Mouse (Mus musculus) neural tube, embryonic 15.5 days (tissue): ENCODE measurements around the gene Stx1a. TPM values are rescaled to one million over a fixed set of nuclear protein-coding genes. Genes with fewer than 3 reads are reported as not detected.

Source experiments
- ATAC-seq: fragments of 200-750 bp; cut with Nextera tagmentation; 2 replicates; pipeline ENCODE4 v1.8.0; 2017; ENCODE audit warnings: mild to moderate bottlenecking, moderate TSS enrichment, moderate library complexity; ENCODE audit not compliant: low FRiP score
- H3K27ac ChIP-seq: fragments of 300-500 bp; sonication (generic); replicated peaks from 2 replicates; pipeline ENCODE4 v1.5.1; 2015; ENCODE audit warnings: mild to moderate bottlenecking, inconsistent platforms
- H3K27me3 ChIP-seq: fragments of 300-500 bp; sonication (generic); replicated peaks from 2 replicates; pipeline ENCODE4 v1.6.1; 2015; ENCODE audit warnings: inconsistent platforms
- H3K36me3 ChIP-seq: fragments of 300-500 bp; sonication (generic); 2 replicates; pipeline ENCODE4 v1.6.1; 2015; ENCODE audit warnings: inconsistent platforms
- H3K4me1 ChIP-seq: fragments of 300-500 bp; sonication (generic); 2 replicates; pipeline ENCODE4 v1.6.1; 2015; ENCODE audit warnings: inconsistent platforms
- H3K4me2 ChIP-seq: fragments of 300-500 bp; sonication (generic); 2 replicates; pipeline ENCODE4 v1.6.1; 2015; ENCODE audit warnings: inconsistent platforms, mild to moderate bottlenecking, moderate library complexity
- H3K4me3 ChIP-seq: fragments of 300-500 bp; sonication (generic); replicated peaks from 2 replicates; pipeline ENCODE4 v1.5.1; 2015; ENCODE audit warnings: mild to moderate bottlenecking, inconsistent platforms
- H3K9ac ChIP-seq: fragments of 300-500 bp; sonication (generic); replicated peaks from 2 replicates; pipeline ENCODE4 v1.6.1; 2015; ENCODE audit warnings: mild to moderate bottlenecking, inconsistent platforms
- H3K9me3 ChIP-seq: fragments of 300-500 bp; sonication (generic); replicated peaks from 2 replicates; pipeline ENCODE4 v1.6.1; 2016; ENCODE audit warnings: inconsistent platforms
- WGBS: fragments of 180-500 bp; shearing (Covaris S2); methylation state at CpG from one replicate; pipeline ENCODE4 v1.1.7; 2015; ENCODE audit warnings: mixed read lengths; 5-methylcytosine and 5-hydroxymethylcytosine counted together
- polyA plus RNA-seq: library from polyadenylated mRNA; unstranded; fragments of >200 nt; fragmentation: Nextera tagmentation; extraction: Ambion mirVana; gene quantifications from 2 replicates; pipeline ENCODE4 v1.2.1, GENCODE M21; 2015

Gene Stx1a
- polyA plus RNA-seq, 1 experiment from 2014 or later, result 141 TPM

GRCm38 (mm10) chr5:135009590-135010319, 13.5 kb upstream of the Stx1a start:
- Histone ChIP-seq H3K9ac (peak overlapping the region; percentile 70), H3K27ac (peak overlapping the region; percentile 98), H3K36me3 (no peaks in the 10 kb centered on the region), H3K9me3 (no peaks in the 10 kb centered on the region), H3K4me1 (peaks cover 38% of the 10 kb centered on the region), H3K27me3 (no peaks in the 10 kb centered on the region), H3K4me2 (peak overlapping the region; percentile 84), H3K4me3 (peak overlapping the region; percentile 64)
- ATAC-seq, result peak; percentile 89
- under 1% methylated on average over 37 of the region's 37 CpGs for WGBS

DNA sequence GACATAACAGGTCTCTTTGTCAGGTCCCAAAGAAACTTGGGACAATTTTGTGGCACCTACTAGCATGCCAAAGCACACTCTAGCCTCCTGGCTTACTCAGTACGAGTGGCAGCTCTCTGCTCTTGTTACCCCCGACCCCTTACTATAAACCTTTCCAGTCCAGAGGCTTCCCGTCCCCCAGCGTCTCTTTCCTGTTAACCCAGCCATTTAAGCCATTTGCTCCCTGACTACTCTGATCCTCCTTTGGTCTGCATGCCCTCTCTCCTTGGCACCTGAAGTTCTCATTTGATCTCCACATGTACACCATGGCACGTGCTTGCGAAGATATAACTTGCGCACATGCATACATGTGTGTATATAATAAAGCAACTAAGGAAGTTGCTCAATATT, 13.0 kb upstream of the Stx1a start:
- Histone ChIP-seq H3K36me3 (no peaks in the 10 kb centered on the region), H3K27ac (peak overlapping the region; percentile 98), H3K9me3 (no peaks in the 10 kb centered on the region), H3K9ac (peak overlapping the region; percentile 70), H3K4me2 (peak overlapping the region; percentile 84), H3K4me3 (peak overlapping the region; percentile 64), H3K27me3 (no peaks in the 10 kb centered on the region), H3K4me1 (peaks cover 40% of the 10 kb centered on the region)
- no peak for ATAC-seq
- 57% methylated on average over 7 of the region's 7 CpGs for WGBS

DNA sequence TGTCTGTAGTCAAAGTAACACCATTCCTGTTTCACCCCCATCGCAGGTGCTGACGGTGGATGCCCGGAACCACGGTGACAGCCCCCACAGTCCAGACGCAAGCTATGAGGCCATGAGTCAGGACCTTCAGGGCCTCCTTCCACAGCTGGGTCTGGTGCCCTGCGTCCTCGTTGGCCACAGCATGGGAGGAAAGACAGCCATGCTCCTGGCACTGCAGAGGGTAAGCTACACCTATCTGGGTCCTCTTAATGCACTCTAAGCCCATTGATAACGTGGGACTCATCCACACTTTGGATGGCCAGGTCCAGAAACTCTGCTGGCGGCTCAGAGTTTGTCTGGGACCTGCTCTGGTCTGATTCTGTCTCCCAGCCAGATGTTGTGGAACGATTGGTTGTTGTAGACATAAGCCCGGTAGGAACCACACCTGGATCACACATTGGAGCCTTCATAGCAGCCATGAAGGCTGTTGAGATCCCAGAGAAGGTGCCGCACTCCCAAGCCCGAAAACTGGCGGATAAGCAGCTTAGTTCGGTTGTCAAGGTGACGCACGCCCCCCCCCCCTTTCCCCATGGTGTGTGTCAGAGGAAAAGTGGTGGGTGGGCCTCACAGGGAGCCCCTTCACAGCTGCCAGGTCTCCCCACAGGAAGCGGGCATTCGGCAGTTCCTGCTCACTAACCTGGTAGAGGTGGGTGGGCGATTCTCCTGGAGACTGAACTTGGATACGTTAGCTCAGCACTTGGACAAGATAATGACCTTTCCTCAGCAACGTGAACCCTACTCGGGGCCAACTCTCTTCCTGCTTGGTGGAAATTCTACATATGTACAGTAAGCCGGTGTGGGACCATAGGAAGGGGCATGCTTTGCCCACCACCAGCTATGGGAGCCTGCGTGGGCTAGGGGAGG, 12.2 kb upstream of the Stx1a start:
- H3K4me1 ChIP-seq, result peaks cover 41% of the 10 kb centered on the region
- H3K27ac ChIP-seq, result no peak overlapping the region
- peak overlapping the region; percentile 64; the same call in 1 of the 2 replicates for H3K4me3 ChIP-seq
- H3K9ac ChIP-seq, result no peak overlapping the region
- WGBS, result 89% methylated on average over 25 of the region's 25 CpGs
- H3K36me3 ChIP-seq, result no peaks in the 10 kb centered on the region
- ATAC-seq, result no peak
- no peaks in the 10 kb centered on the region for H3K27me3 ChIP-seq
- H3K9me3 ChIP-seq, result no peaks in the 10 kb centered on the region
- H3K4me2 ChIP-seq, result peak overlapping the region; percentile 84

DNA sequence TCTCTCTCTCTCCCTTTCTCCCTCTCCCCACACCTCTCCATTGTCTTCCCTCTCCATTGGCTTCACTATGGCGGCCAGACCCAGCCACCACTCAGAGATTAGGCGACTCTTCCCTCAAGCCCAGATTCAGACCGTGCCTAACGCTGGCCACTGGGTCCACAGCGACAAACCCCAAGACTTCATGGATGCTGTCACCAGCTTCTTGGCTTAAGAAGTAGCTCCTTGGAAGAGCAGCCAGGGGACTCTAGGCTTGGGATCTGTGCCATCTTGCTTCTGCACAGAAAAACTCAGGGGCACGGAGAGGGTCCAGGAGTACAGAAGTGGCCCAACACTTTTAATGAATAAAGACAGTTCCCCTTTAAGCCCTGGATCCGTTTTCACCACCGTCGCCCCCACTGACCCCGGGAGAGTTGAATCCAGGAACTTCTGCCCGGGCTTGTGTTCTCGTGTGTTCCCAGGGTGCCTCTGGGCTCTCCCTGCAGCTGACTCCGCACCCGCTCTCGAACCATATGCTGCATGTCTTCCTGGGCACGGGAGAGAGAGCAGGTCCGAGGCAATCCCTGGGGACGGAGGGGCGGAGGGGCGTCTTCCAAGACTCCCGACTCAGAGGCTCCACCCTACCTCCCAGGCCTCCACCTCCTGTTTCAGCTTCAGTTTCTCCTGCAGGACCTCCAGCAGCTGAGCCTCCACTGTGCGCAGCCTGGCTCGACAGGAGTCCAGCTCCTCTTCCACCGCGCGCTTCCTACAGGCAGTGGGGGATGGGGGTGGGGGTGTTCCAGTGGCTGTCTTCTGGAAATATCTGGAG, 11.3 kb upstream of the Stx1a start:
- H3K4me3 ChIP-seq, result peak overlapping the region; percentile 8; the same call in 1 of the 2 replicates
- H3K9me3 ChIP-seq, result no peaks in the 10 kb centered on the region
- H3K4me2 ChIP-seq, result peak overlapping the region; percentile 31
- no peaks in the 10 kb centered on the region for H3K36me3 ChIP-seq
- peak overlapping the region; percentile 22; the same call in 1 of the 2 replicates for H3K9ac ChIP-seq
- ATAC-seq, result no peak
- no peak overlapping the region for H3K27ac ChIP-seq
- H3K27me3 ChIP-seq, result no peaks in the 10 kb centered on the region
- peaks cover 41% of the 10 kb centered on the region for H3K4me1 ChIP-seq
- 30% methylated on average over 26 of the region's 26 CpGs for WGBS

DNA sequence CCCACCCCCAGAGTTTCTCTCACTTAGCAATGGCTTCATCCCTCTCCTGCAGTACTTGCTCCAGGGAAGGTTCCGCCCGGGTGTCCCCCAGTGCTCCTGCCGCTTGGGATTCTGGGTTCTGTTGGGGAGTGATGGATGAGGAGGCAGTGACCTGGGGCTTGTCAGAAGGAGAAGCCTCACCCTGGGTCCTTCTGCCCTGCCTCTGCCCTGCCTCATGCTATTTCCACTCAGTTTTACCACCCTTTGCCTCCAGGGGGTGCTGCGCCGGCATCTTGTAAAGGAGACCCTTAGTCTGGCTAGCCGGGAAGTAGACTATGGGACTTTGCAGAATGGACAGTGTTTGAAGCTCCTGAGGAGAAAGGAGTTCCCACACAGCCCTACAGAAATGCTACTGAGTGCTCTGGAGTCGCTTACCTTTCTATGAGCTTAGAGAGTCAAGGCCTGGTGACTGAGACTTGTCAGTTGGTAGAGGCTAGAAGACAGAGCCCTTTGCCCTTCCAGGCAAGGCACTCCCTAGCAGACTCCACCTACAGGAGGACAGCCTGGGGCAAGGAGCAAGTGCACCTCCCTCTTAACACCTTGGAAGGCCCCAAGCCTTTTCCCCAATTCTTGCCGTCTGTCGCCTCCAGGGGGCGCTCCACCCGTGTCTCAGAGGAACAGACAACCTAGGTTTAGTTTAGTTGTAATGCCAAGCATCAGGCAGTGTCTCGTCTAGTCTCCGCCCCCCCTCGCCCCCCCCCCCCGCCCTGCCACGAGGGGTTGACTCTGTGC, 10.4 kb upstream of the Stx1a start:
- no peaks in the 10 kb centered on the region for H3K9me3 ChIP-seq
- H3K36me3 ChIP-seq, result no peaks in the 10 kb centered on the region
- H3K4me2 ChIP-seq, result peak overlapping the region; percentile 31
- 5% methylated on average over 15 of the region's 16 CpGs for WGBS
- peaks cover 40% of the 10 kb centered on the region for H3K4me1 ChIP-seq
- H3K27me3 ChIP-seq, result no peaks in the 10 kb centered on the region
- peak overlapping the region; percentile 8; the same call in 1 of the 2 replicates for H3K4me3 ChIP-seq
- ATAC-seq, result no peak
- peak overlapping the region; percentile 22; the same call in 1 of the 2 replicates for H3K9ac ChIP-seq
- H3K27ac ChIP-seq, result no peak overlapping the region

DNA sequence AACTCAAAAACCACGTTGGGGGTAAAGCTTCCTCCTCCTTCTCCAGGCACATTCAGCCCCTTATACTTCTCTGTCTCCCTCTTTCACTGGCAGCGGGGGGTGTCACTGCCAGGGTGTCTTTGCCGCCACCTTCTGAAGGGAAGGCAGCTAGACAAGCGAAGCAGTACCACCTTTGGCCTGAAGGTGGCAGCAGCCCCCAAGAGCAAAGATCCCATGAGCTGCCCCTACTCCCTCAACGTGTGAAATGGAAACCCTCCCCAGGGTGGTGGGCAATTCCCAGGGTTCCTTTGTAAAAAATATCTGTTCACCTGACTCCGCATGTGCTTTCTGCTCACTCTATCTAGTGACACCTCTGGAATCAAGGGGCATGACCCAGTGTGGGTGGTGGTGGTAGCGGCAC, 7.8 kb upstream of the Stx1a start:
- no peak overlapping the region for H3K4me3 ChIP-seq
- no peaks in the 10 kb centered on the region for H3K36me3 ChIP-seq
- H3K9me3 ChIP-seq, result no peaks in the 10 kb centered on the region
- WGBS, result 15% methylated on average over 7 of the region's 7 CpGs
- no peak overlapping the region for H3K9ac ChIP-seq
- H3K4me2 ChIP-seq, result no peak overlapping the region
- ATAC-seq, result no peak
- H3K27me3 ChIP-seq, result no peaks in the 10 kb centered on the region
- no peak overlapping the region for H3K27ac ChIP-seq
- H3K4me1 ChIP-seq, result peaks cover 29% of the 10 kb centered on the region

DNA sequence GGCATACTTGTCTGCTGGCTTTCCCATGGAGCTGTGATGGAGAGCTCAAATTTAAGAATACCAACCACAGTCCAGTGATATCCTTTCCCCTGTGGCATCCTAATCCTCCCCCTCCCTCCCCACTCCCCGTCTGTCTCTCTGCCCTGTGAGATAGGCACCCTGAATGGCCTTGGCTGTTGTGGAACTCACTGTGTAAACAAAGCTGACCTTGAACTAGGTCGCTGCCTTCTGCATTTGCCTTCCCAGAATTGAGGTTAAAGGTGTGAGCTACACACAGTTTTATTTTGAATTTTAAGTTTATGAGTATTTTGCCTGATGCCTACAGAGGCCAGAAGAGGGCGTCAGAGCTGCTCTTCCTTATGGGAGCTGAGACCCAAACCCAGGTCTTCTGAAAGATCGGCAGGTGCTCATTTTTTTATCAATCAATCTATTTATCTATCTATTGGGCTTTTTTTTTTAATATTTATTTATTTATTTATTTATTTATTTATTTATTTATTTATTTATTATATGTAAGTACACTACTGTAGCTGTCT, 7.0 kb upstream of the Stx1a start:
- Histone ChIP-seq H3K9ac (no peak overlapping the region), H3K4me2 (no peak overlapping the region), H3K27ac (no peak overlapping the region), H3K4me3 (no peak overlapping the region), H3K27me3 (no peaks in the 10 kb centered on the region), H3K9me3 (no peaks in the 10 kb centered on the region), H3K4me1 (peaks cover 21% of the 10 kb centered on the region), H3K36me3 (no peaks in the 10 kb centered on the region)
- 57% methylated on average over 4 of the region's 4 CpGs for WGBS
- no peak for ATAC-seq

DNA sequence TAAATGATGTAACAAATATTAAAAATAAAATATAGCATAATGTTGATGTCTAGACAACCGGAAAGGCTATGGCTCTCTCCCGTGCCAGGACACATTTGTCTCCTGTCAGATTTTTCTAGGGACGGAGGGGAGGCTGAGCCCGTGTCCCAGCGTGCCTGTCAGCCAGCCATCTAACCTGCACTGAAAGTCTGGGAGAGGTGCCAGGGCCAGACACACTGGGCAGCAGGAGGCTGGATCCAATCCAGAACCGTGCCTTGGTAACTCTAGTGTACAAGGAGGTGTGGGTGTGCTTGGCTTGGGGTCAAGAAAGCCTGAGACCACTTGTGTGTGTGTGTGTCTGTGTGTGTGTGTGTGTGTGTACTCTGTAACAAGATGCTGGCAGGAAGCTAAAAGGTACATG, 1.5 kb upstream of the Stx1a start:
- Histone ChIP-seq H3K4me3 (no peak overlapping the region), H3K4me1 (peaks cover 35% of the 10 kb centered on the region), H3K36me3 (no peaks in the 10 kb centered on the region), H3K9me3 (no peaks in the 10 kb centered on the region), H3K4me2 (no peak overlapping the region), H3K9ac (no peak overlapping the region), H3K27ac (peak overlapping the region; percentile 19; the same call in 1 of the 2 replicates), H3K27me3 (no peaks in the 10 kb centered on the region)
- WGBS, result 44% methylated on average over 6 of the region's 6 CpGs
- ATAC-seq, result no peak

DNA sequence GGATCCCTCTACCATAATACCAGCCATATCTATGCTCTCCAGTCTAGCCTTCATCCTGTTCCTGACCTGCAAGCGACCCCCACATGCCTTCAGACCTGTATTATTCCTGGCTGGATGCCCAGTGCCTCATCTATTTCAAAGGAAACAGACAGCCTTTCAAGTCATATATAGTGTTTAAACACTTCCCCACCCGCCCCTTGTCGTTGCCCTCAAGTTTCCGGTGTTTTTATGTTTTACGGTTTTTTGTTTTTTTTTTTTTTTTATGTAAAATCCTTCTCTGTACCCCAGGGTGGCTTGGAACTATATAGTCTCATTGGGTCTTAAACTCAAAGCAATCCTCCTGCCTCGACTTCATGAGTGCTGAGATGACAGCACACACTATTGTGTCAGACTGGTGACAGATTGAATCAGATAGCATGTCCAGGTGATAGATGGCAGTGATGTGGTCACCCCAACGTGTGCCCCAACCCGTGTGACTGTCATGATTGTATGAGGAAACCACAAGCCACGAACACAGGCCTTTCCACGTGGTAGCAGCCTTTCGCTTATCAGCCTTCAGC, 1.5 kb downstream of the Stx1a start:
- no peaks in the 10 kb centered on the region for H3K9me3 ChIP-seq
- H3K4me1 ChIP-seq, result peaks cover 47% of the 10 kb centered on the region
- H3K27me3 ChIP-seq, result no peaks in the 10 kb centered on the region
- WGBS, result 68% methylated on average over 11 of the region's 11 CpGs
- H3K36me3 ChIP-seq, result no peaks in the 10 kb centered on the region
- no peak for ATAC-seq
- peak overlapping the region; percentile 91 for H3K4me2 ChIP-seq
- H3K27ac ChIP-seq, result no peak overlapping the region
- no peak overlapping the region for H3K9ac ChIP-seq
- peak overlapping the region; percentile 72 for H3K4me3 ChIP-seq

DNA sequence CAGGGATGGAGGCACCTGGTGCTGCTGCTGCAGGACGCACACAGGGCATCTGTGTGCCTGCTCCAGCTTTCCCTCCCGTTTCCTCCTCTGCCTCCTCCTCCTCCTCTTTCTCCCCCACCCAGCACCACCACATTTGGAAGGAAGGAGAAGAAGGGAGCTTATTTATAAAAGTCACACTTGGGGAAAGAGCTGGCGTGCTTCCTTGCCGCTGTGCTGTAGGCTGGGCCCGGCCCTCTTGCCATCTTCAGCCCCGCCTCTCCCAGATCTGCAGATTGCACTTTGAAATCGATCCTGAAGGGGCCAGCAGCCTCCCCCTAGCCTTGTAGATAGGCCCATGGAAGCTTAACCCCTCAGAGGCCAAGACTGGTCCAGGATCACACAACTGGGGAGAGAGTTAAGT, 2.6 kb downstream of the Stx1a start:
- peaks cover 47% of the 10 kb centered on the region for H3K4me1 ChIP-seq
- no peak for ATAC-seq
- WGBS, result 19% methylated on average over 7 of the region's 7 CpGs
- H3K9me3 ChIP-seq, result no peaks in the 10 kb centered on the region
- H3K9ac ChIP-seq, result no peak overlapping the region
- no peak overlapping the region for H3K4me3 ChIP-seq
- H3K36me3 ChIP-seq, result no peaks in the 10 kb centered on the region
- H3K27ac ChIP-seq, result no peak overlapping the region
- H3K4me2 ChIP-seq, result peak overlapping the region; percentile 91
- no peaks in the 10 kb centered on the region for H3K27me3 ChIP-seq
